Mouse (Mus musculus) limb, embryonic 11.5 days (tissue): Measurements from ENCODE around the gene Slc6a21. TPM values are rescaled to one million over a fixed set of nuclear protein-coding genes. Genes with fewer than 3 reads are reported as not detected.
A peak's percentile ranks its signal among the peaks of the same experiment; 100 is the strongest.

ENCODE experiments used
- ATAC-seq: fragments of 200-750 bp; cut with Nextera tagmentation; 2 replicates; pipeline ENCODE4 v1.8.0; 2017; ENCODE audit warnings: low read depth; ENCODE audit not compliant: insufficient number of reproducible peaks, low FRiP score, low TSS enrichment
- DNase-seq: peaks from one replicate; pipeline ENCODE4 v3.0.0-alpha.2; 2015; ENCODE audit warnings: low spot score
- H3K27ac ChIP-seq: fragments of 300-500 bp; sonication (generic); replicated peaks from 2 replicates; pipeline ENCODE4 v1.5.1; 2014; ENCODE audit warnings: low read depth, mild to moderate bottlenecking, low read length
- H3K27me3 ChIP-seq: fragments of 300-500 bp; sonication (generic); 2 replicates; pipeline ENCODE4 v1.6.1; 2014; ENCODE audit warnings: mild to moderate bottlenecking, low read length, mixed read lengths; ENCODE audit not compliant: control insufficient read depth, insufficient read depth
- H3K36me3 ChIP-seq: fragments of 300-500 bp; sonication (generic); 2 replicates; pipeline ENCODE4 v1.6.1; 2014; ENCODE audit warnings: mild to moderate bottlenecking, low read length, moderate library complexity, mixed read lengths; ENCODE audit not compliant: control insufficient read depth, insufficient read depth
- H3K4me1 ChIP-seq: fragments of 300-500 bp; sonication (generic); 2 replicates; pipeline ENCODE4 v1.6.1; 2014; ENCODE audit warnings: low read length, mixed read lengths; ENCODE audit not compliant: control insufficient read depth, insufficient read depth
- H3K4me2 ChIP-seq: fragments of 300-500 bp; sonication (generic); 2 replicates; pipeline ENCODE4 v1.6.1; 2014; ENCODE audit warnings: low read depth, mild to moderate bottlenecking, moderate library complexity; ENCODE audit not compliant: severe bottlenecking
- H3K4me3 ChIP-seq: fragments of 300-500 bp; sonication (generic); 2 replicates; pipeline ENCODE4 v1.5.1; 2014; ENCODE audit warnings: low read depth, low read length
- H3K9ac ChIP-seq: fragments of 300-500 bp; sonication (generic); 2 replicates; pipeline ENCODE4 v1.6.1; 2014; ENCODE audit warnings: mild to moderate bottlenecking, low read length
- H3K9me3 ChIP-seq: fragments of 300-500 bp; sonication (generic); 2 replicates; pipeline ENCODE4 v1.6.1; 2016; ENCODE audit warnings: low read length; ENCODE audit not compliant: control insufficient read depth
- WGBS: fragments of 180-500 bp; shearing (Covaris S2); extraction: QIAGEN DNeasy Blood & Tissue Kit; methylation state at CpG from one replicate; pipeline ENCODE4 v1.1.7; 2014; 5-methylcytosine and 5-hydroxymethylcytosine counted together
- polyA plus RNA-seq: library from polyadenylated mRNA; unstranded; fragments of >200 nt; fragmentation: Nextera tagmentation; extraction: Ambion mirVana; gene quantifications from 2 replicates; pipeline ENCODE4 v1.2.1, GENCODE M21; 2014

Gene Slc6a21
- polyA plus RNA-seq, 1 experiment from 2014 or later = not detected

GRCm38 (mm10) chr7:45264348-45264747, 13.0 kb upstream of the Slc6a21 start:
- H3K9ac ChIP-seq = no peak overlapping the region
- H3K4me3 ChIP-seq = no peak overlapping the region
- no peak overlapping the region for H3K4me2 ChIP-seq
- H3K36me3 ChIP-seq = no peaks in the 10 kb centered on the region
- ATAC-seq = no peak
- H3K9me3 ChIP-seq = no peaks in the 10 kb centered on the region
- H3K27ac ChIP-seq = no peak overlapping the region
- peaks cover 7% of the 10 kb centered on the region for H3K4me1 ChIP-seq
- H3K27me3 ChIP-seq = no peaks in the 10 kb centered on the region
- DNase-seq = no peak
- 81% methylated on average over 3 of the region's 3 CpGs for WGBS

GRCm38 (mm10) chr7:45265518-45265917, 11.8 kb upstream of the Slc6a21 start:
- peaks cover 7% of the 10 kb centered on the region for H3K4me1 ChIP-seq
- no peak overlapping the region for H3K4me3 ChIP-seq
- no peaks in the 10 kb centered on the region for H3K27me3 ChIP-seq
- no peak for ATAC-seq
- no peak overlapping the region for H3K4me2 ChIP-seq
- WGBS = 72% methylated on average over 1 of the region's 1 CpGs
- H3K9me3 ChIP-seq = no peaks in the 10 kb centered on the region
- no peak overlapping the region for H3K27ac ChIP-seq
- no peak for DNase-seq
- no peak overlapping the region for H3K9ac ChIP-seq
- H3K36me3 ChIP-seq = no peaks in the 10 kb centered on the region

GRCm38 (mm10) chr7:45272786-45273412, 4.4 kb upstream of the Slc6a21 start:
- no peak overlapping the region for H3K4me3 ChIP-seq
- H3K27ac ChIP-seq = no peak overlapping the region
- H3K4me2 ChIP-seq = no peak overlapping the region
- H3K27me3 ChIP-seq = peaks cover 5% of the 10 kb centered on the region; the same call in 1 of the 2 replicates
- ATAC-seq (no peak), DNase-seq (no peak)
- no peaks in the 10 kb centered on the region for H3K36me3 ChIP-seq
- no peaks in the 10 kb centered on the region for H3K9me3 ChIP-seq
- 36% methylated on average over 10 of the region's 10 CpGs for WGBS
- H3K4me1 ChIP-seq = peaks cover 8% of the 10 kb centered on the region
- H3K9ac ChIP-seq = no peak overlapping the region

- Histone ChIP-seq H3K9ac (no peak overlapping the region), H3K27me3 (peaks cover 5% of the 10 kb centered on the region; the same call in 1 of the 2 replicates), H3K4me2 (no peak overlapping the region), H3K36me3 (no peaks in the 10 kb centered on the region), H3K27ac (no peak overlapping the region), H3K9me3 (no peaks in the 10 kb centered on the region), H3K4me1 (peaks cover 3% of the 10 kb centered on the region; the same call in 1 of the 2 replicates), H3K4me3 (no peak overlapping the region)
- ATAC-seq = no peak
- WGBS = 85% methylated on average over 8 of the region's 8 CpGs
- no peak for DNase-seq
Observed at GRCm38 (mm10) chr7:45273672-45274071, 3.6 kb upstream of the Slc6a21 start.

GRCm38 (mm10) chr7:45286486-45286885, 9.2 kb downstream of the Slc6a21 start:
- H3K4me1 ChIP-seq = no peaks in the 10 kb centered on the region
- no peak overlapping the region for H3K4me3 ChIP-seq
- no peak overlapping the region for H3K9ac ChIP-seq
- H3K4me2 ChIP-seq = no peak overlapping the region
- H3K36me3 ChIP-seq = no peaks in the 10 kb centered on the region
- no peaks in the 10 kb centered on the region for H3K27me3 ChIP-seq
- ATAC-seq (no peak), DNase-seq (no peak)
- H3K9me3 ChIP-seq = no peaks in the 10 kb centered on the region
- H3K27ac ChIP-seq = no peak overlapping the region
- WGBS = 81% methylated on average over 13 of the region's 13 CpGs

GRCm38 (mm10) chr7:45296626-45297025, 19.3 kb downstream of the Slc6a21 start:
- no peaks in the 10 kb centered on the region for H3K4me1 ChIP-seq
- H3K9ac ChIP-seq = no peak overlapping the region
- H3K4me2 ChIP-seq = no peak overlapping the region
- ATAC-seq (no peak), DNase-seq (no peak)
- 82% methylated on average over 1 of the region's 1 CpGs for WGBS
- no peaks in the 10 kb centered on the region for H3K36me3 ChIP-seq
- no peak overlapping the region for H3K4me3 ChIP-seq
- H3K27me3 ChIP-seq = no peaks in the 10 kb centered on the region
- H3K27ac ChIP-seq = no peak overlapping the region
- no peaks in the 10 kb centered on the region for H3K9me3 ChIP-seq

GRCm38 (mm10) chr7:45297563-45297962, 20.2 kb downstream of the Slc6a21 start:
- no peak overlapping the region for H3K4me2 ChIP-seq
- H3K4me3 ChIP-seq = no peak overlapping the region
- H3K9ac ChIP-seq = no peak overlapping the region
- DNase-seq = no peak
- no peak overlapping the region for H3K27ac ChIP-seq
- no peaks in the 10 kb centered on the region for H3K4me1 ChIP-seq
- no peaks in the 10 kb centered on the region for H3K36me3 ChIP-seq
- H3K27me3 ChIP-seq = no peaks in the 10 kb centered on the region
- no peaks in the 10 kb centered on the region for H3K9me3 ChIP-seq
- 63% methylated on average over 3 of the region's 3 CpGs for WGBS
- ATAC-seq = no peak

- Histone ChIP-seq H3K27me3 (no peaks in the 10 kb centered on the region), H3K4me3 (no peak overlapping the region), H3K4me2 (no peak overlapping the region), H3K9me3 (no peaks in the 10 kb centered on the region), H3K9ac (no peak overlapping the region), H3K4me1 (peaks cover 1% of the 10 kb centered on the region; the same call in 1 of the 2 replicates), H3K27ac (no peak overlapping the region), H3K36me3 (no peaks in the 10 kb centered on the region)
- WGBS = 14% methylated on average over 5 of the region's 5 CpGs
- DNase-seq (peak; percentile 78), ATAC-seq (peak; percentile 75; the same call in 1 of the 2 replicates)
Observed at GRCm38 (mm10) chr7:45299752-45300151, 22.4 kb downstream of the Slc6a21 start.

GRCm38 (mm10) chr7:45300270-45300669, 23.0 kb downstream of the Slc6a21 start:
- Histone ChIP-seq H3K4me2 (no peak overlapping the region), H3K9ac (no peak overlapping the region), H3K4me3 (no peak overlapping the region), H3K27me3 (no peaks in the 10 kb centered on the region), H3K9me3 (no peaks in the 10 kb centered on the region), H3K27ac (no peak overlapping the region), H3K36me3 (no peaks in the 10 kb centered on the region), H3K4me1 (peaks cover 6% of the 10 kb centered on the region)
- 15% methylated on average over 6 of the region's 6 CpGs for WGBS
- peak; percentile 72 for DNase-seq
- no peak for ATAC-seq
